In the genomic region with DNA sequence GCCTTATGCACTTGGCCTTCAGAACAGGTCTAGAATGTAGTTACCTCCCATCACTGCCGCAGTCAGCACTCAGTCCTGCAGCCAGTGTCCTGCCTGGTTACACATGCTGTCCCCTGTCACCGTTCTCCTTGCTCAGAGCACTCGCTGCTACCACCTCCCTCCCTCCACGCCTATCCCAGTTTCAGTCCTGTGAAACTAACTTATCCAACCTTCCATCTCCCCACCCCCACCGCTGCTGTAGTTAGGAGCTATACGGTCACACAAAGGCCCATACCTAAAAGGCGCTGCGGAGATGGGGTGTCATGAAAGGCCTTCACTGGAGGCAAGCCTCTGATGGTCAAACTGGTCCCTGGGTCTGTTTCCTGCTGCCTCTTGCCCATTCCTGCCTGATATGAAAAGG, we compare ENCODE assay signal across 10 mouse cellular contexts. TPM values are rescaled to one million over a fixed set of nuclear protein-coding genes. Genes with fewer than 3 reads are reported as not detected.
DNase-seq lines count a peak whose midpoint lies in the region; ATAC-seq and TF ChIP-seq lines count a peak whose summit lies in the region.
"Had no signal": no experiment of that assay in that cellular context is flagged by ENCODE, and none has a peak within 500 bp of the region (broad histone marks: within the 10 kb centered on the region; RNA-seq: fewer than 3 reads in every experiment).

No protein-coding gene starts in this region.

- no peak for TF ChIP-seq CTCF in hindbrain, postnatal 0 days (IDR thresholded peaks at IDR 0.05; ENCODE audit: low read depth)
- no peak for TF ChIP-seq CTCF in stomach, postnatal 0 days (IDR thresholded peaks at IDR 0.05; ENCODE audit: low read depth)

- H3K4me3 ChIP-seq in hindbrain, embryonic 13.5 days = no peak overlapping the region
- H3K4me3 ChIP-seq in hindbrain, postnatal 0 days (ENCODE audit: low read length) = no peak overlapping the region
- no peak overlapping the region for H3K4me3 ChIP-seq in stomach, embryonic 14.5 days (ENCODE audit: low read depth, low read length)
- no peak overlapping the region for H3K4me3 ChIP-seq in stomach, postnatal 0 days (ENCODE audit: low read depth, low read length)

- 61% methylated on average over 8 of the region's 8 CpGs for WGBS in hindbrain, embryonic 13.5 days
- 61% methylated on average over 8 of the region's 8 CpGs for WGBS in hindbrain, postnatal 0 days
- WGBS in stomach, embryonic 14.5 days = 62% methylated on average over 8 of the region's 8 CpGs
- WGBS in stomach, postnatal 0 days = 59% methylated on average over 8 of the region's 8 CpGs

- H3K36me3 ChIP-seq in hindbrain, embryonic 13.5 days = no peaks in the 10 kb centered on the region
- H3K36me3 ChIP-seq in hindbrain, postnatal 0 days (ENCODE audit: insufficient read depth, low read length) = no peaks in the 10 kb centered on the region
- H3K36me3 ChIP-seq in stomach, embryonic 14.5 days (ENCODE audit: control insufficient read depth, insufficient read depth, low read length) = no peaks in the 10 kb centered on the region
- no peaks in the 10 kb centered on the region for H3K36me3 ChIP-seq in stomach, postnatal 0 days (ENCODE audit: control insufficient read depth, insufficient read depth, low read length)

- 0 out of 2 replicates have a peak, but pooled peaks have one; percentile 29 for ATAC-seq in hindbrain, embryonic 13.5 days (ENCODE audit: low FRiP score)
- no peak for ATAC-seq in hindbrain, postnatal 0 days
- peak; percentile 20; the same call in 1 of the 2 replicates for ATAC-seq in stomach, embryonic 14.5 days (ENCODE audit: insufficient number of reproducible peaks, insufficient read depth, low FRiP score, low read depth)
- ATAC-seq in stomach, postnatal 0 days (ENCODE audit: low FRiP score, low TSS enrichment) = no peak
- ATAC-seq: activated CD4-positive, CD25-positive, alpha-beta regulatory T cell, adult 4 months had no signal

- no peaks in the 10 kb centered on the region for H3K27me3 ChIP-seq in hindbrain, embryonic 13.5 days
- no peaks in the 10 kb centered on the region for H3K27me3 ChIP-seq in hindbrain, postnatal 0 days (ENCODE audit: insufficient read depth, low read length)
- H3K27me3 ChIP-seq in stomach, embryonic 14.5 days (ENCODE audit: control insufficient read depth, insufficient read depth, low read length) = no peaks in the 10 kb centered on the region
- no peaks in the 10 kb centered on the region for H3K27me3 ChIP-seq in stomach, postnatal 0 days (ENCODE audit: control insufficient read depth, insufficient read depth, low read length)

- no peaks in the 10 kb centered on the region for H3K9me3 ChIP-seq in hindbrain, embryonic 13.5 days
- no peaks in the 10 kb centered on the region for H3K9me3 ChIP-seq in hindbrain, postnatal 0 days (ENCODE audit: low read length)
- no peaks in the 10 kb centered on the region for H3K9me3 ChIP-seq in stomach, embryonic 14.5 days (ENCODE audit: control insufficient read depth, low read depth, low read length)
- no peaks in the 10 kb centered on the region for H3K9me3 ChIP-seq in stomach, postnatal 0 days (ENCODE audit: control insufficient read depth, low read length)

- TF ChIP-seq EP300 in stomach, postnatal 0 days (optimal IDR thresholded peaks at IDR 0.05) = no peak

- H3K4me1 ChIP-seq in hindbrain, embryonic 13.5 days (replicated peaks) = peaks cover 32% of the 10 kb centered on the region
- H3K4me1 ChIP-seq in hindbrain, postnatal 0 days (ENCODE audit: insufficient read depth, low read length) = peaks cover 10% of the 10 kb centered on the region; the same call in 1 of the 2 replicates
- H3K4me1 ChIP-seq in stomach, embryonic 14.5 days (ENCODE audit: control insufficient read depth, insufficient read depth, low read length) = peaks cover 14% of the 10 kb centered on the region
- H3K4me1 ChIP-seq in stomach, postnatal 0 days (replicated peaks; ENCODE audit: control insufficient read depth, insufficient read depth) = peaks cover 5% of the 10 kb centered on the region; the same call in 1 of the 2 replicates

- H3K4me2 ChIP-seq in hindbrain, embryonic 13.5 days = no peak overlapping the region
- H3K4me2 ChIP-seq in hindbrain, postnatal 0 days (ENCODE audit: low read depth, low read length) = no peak overlapping the region
- H3K4me2 ChIP-seq in stomach, embryonic 14.5 days (replicated peaks; ENCODE audit: low read depth, low read length) = no peak overlapping the region
- no peak overlapping the region for H3K4me2 ChIP-seq in stomach, postnatal 0 days (replicated peaks; ENCODE audit: low read depth)

- no peak overlapping the region for H3K9ac ChIP-seq in hindbrain, embryonic 13.5 days
- H3K9ac ChIP-seq in hindbrain, postnatal 0 days (replicated peaks; ENCODE audit: low read length) = no peak overlapping the region
- no peak overlapping the region for H3K9ac ChIP-seq in stomach, embryonic 14.5 days (replicated peaks; ENCODE audit: low read depth, low read length)
- H3K9ac ChIP-seq in stomach, postnatal 0 days (ENCODE audit: low read length) = no peak overlapping the region

- no peak for DNase-seq in hindbrain, postnatal 0 days (ENCODE audit: low spot score)
- no peak for DNase-seq in stomach, postnatal 0 days (ENCODE audit: low spot score)
- peak; percentile 55 for DNase-seq in liver
- DNase-seq in adrenal gland, postnatal 14 days = no peak
- no peak for DNase-seq in gastrocnemius, adult 18-20 months (ENCODE audit: low spot score)
- DNase-seq: cerebellum, adult 11 months; thymus, adult 18-20 months had no signal

- H3K27ac ChIP-seq in hindbrain, embryonic 13.5 days = no peak overlapping the region
- H3K27ac ChIP-seq in hindbrain, postnatal 0 days = no peak overlapping the region
- peak overlapping the region; percentile 55; the same call in 1 of the 2 replicates for H3K27ac ChIP-seq in stomach, embryonic 14.5 days (ENCODE audit: low read length)
- H3K27ac ChIP-seq in stomach, postnatal 0 days (replicated peaks) = no peak overlapping the region

RNA-seq across cellular contexts. Expression of a gene that starts 35.6 kb away (rescaled TPM):
- polyA plus RNA-seq in hindbrain, embryonic 13.5 days (2015; fragmentation: Nextera tagmentation; extraction: Ambion mirVana) = 8.5 and 8.7 TPM in 2 replicates
- 57.5 and 58.4 TPM in 2 replicates for total RNA-seq in hindbrain, postnatal 0 days (2014; rRNA removed)
- polyA plus RNA-seq in hindbrain, postnatal 0 days (2015; fragmentation: Nextera tagmentation; extraction: Ambion mirVana) = 10.3 and 11.2 TPM in 2 replicates
- 15.4 and 16.3 TPM in 2 replicates for polyA plus RNA-seq in stomach, embryonic 14.5 days (2014; fragmentation: Nextera tagmentation; extraction: Ambion mirVana)
- 3.4 and 3.9 TPM in 2 replicates for polyA plus RNA-seq in stomach, postnatal 0 days (2015; fragmentation: Nextera tagmentation; extraction: Ambion mirVana)
- total RNA-seq in adrenal gland, postnatal 14 days (2021) = 14.6 and 15.1 TPM in 2 replicates
- total RNA-seq in gastrocnemius, adult 18-20 months (2021) = 1 to 10 TPM; 4.7 to 5.6 TPM

Comparison
In these comparisons a context has a peak if more than half of its experiments do, and no peak if none do; other contexts are left out.
1. ATAC-seq: peak in hindbrain, embryonic 13.5 days (single experiment) and stomach, embryonic 14.5 days (single experiment); none in hindbrain, postnatal 0 days (single experiment) and stomach, postnatal 0 days (single experiment).